Mouse (Mus musculus): ENCODE measurements at regions not wholly inside any gene's neighbourhood (a gene's known extent, or its start where the extent isn't known, plus 50 kb on each side); places are given as distances from the start of the nearest gene placed in this dataset.

- H3K27ac ChIP-seq, result no peak overlapping the region
- H3K4me1 ChIP-seq (replicated peaks; ENCODE audit: control insufficient read depth in 2 of 2, insufficient read depth in 2 of 2, low read length in 1 of 2), result no peaks in the 10 kb centered on the region
- no peaks in the 10 kb centered on the region for H3K9me3 ChIP-seq (ENCODE audit: control insufficient read depth, low read length)
- H3K9ac ChIP-seq (replicated peaks), result no peak overlapping the region
- ATAC-seq (ENCODE audit: insufficient read depth) (no peak), DNase-seq (ENCODE audit: low read depth in 3 of 3, low spot score in 3 of 3) (no peak)
- H3K27me3 ChIP-seq (ENCODE audit: control insufficient read depth, insufficient read depth, low read length), result no peaks in the 10 kb centered on the region
- no peak overlapping the region for H3K4me3 ChIP-seq (ENCODE audit: insufficient read depth in 1 of 2, low read depth in 2 of 2, low read length in 2 of 2)
- 32% methylated on average over 2 of the region's 2 CpGs for WGBS (ENCODE audit: insufficient replicate concordance)
- no peak overlapping the region for H3K4me2 ChIP-seq (ENCODE audit: low read depth)
- TF ChIP-seq EP300 (IDR thresholded peaks at IDR 0.05; ENCODE audit: low read depth), result no peak
- TF ChIP-seq CTCF (IDR thresholded peaks at IDR 0.05; ENCODE audit: low read depth), result no peak
- H3K36me3 ChIP-seq (replicated peaks; ENCODE audit: control insufficient read depth, insufficient read depth, low read depth), result no peaks in the 10 kb centered on the region
Measured at GRCm38 (mm10) chr17:59179018-59179417, 165.8 kb upstream of the Nudt12 start.

GRCm38 (mm10) chr17:59156345-59156744 is 143.2 kb upstream of the Nudt12 start:
- no peak overlapping the region for H3K4me3 ChIP-seq (ENCODE audit: insufficient read depth in 1 of 2, low read depth in 2 of 2, low read length in 2 of 2)
- no peak for ATAC-seq (ENCODE audit: insufficient read depth)
- no peaks in the 10 kb centered on the region for H3K9me3 ChIP-seq (ENCODE audit: control insufficient read depth, low read length)
- H3K4me2 ChIP-seq (ENCODE audit: low read depth), result no peak overlapping the region
- H3K9ac ChIP-seq (replicated peaks), result no peak overlapping the region
- WGBS (ENCODE audit: insufficient replicate concordance), result 54% methylated on average over 2 of the region's 2 CpGs
- TF ChIP-seq EP300 (IDR thresholded peaks at IDR 0.05; ENCODE audit: low read depth) (no peak), CTCF (IDR thresholded peaks at IDR 0.05; ENCODE audit: low read depth) (0 out of 2 replicates have a peak, but pooled peaks have one; percentile 4)
- no peak for DNase-seq (ENCODE audit: low read depth in 3 of 3, low spot score in 3 of 3)
- H3K27ac ChIP-seq, result no peak overlapping the region
- H3K27me3 ChIP-seq (ENCODE audit: control insufficient read depth, insufficient read depth, low read length), result no peaks in the 10 kb centered on the region
- H3K36me3 ChIP-seq (replicated peaks; ENCODE audit: control insufficient read depth, insufficient read depth, low read depth), result no peaks in the 10 kb centered on the region
- H3K4me1 ChIP-seq (replicated peaks; ENCODE audit: control insufficient read depth in 2 of 2, insufficient read depth in 2 of 2, low read length in 1 of 2), result no peaks in the 10 kb centered on the region

- H3K4me1 ChIP-seq (replicated peaks; ENCODE audit: control insufficient read depth in 2 of 2, insufficient read depth in 2 of 2, low read length in 1 of 2), result no peaks in the 10 kb centered on the region
- H3K27me3 ChIP-seq (ENCODE audit: control insufficient read depth, insufficient read depth, low read length), result no peaks in the 10 kb centered on the region
- 47% methylated on average over 1 of the region's 1 CpGs for WGBS (ENCODE audit: insufficient replicate concordance)
- H3K36me3 ChIP-seq (replicated peaks; ENCODE audit: control insufficient read depth, insufficient read depth, low read depth), result no peaks in the 10 kb centered on the region
- no peak overlapping the region for H3K9ac ChIP-seq (replicated peaks)
- ATAC-seq (ENCODE audit: insufficient read depth) (no peak), DNase-seq (ENCODE audit: low read depth in 3 of 3, low spot score in 3 of 3) (no peak)
- no peak overlapping the region for H3K27ac ChIP-seq
- H3K9me3 ChIP-seq (ENCODE audit: control insufficient read depth, low read length), result no peaks in the 10 kb centered on the region
- H3K4me2 ChIP-seq (ENCODE audit: low read depth), result no peak overlapping the region
- TF ChIP-seq CTCF (IDR thresholded peaks at IDR 0.05; ENCODE audit: low read depth), result no peak
- no peak for TF ChIP-seq EP300 (IDR thresholded peaks at IDR 0.05; ENCODE audit: low read depth)
- H3K4me3 ChIP-seq (ENCODE audit: insufficient read depth in 1 of 2, low read depth in 2 of 2, low read length in 2 of 2), result no peak overlapping the region
Measured at GRCm38 (mm10) chr17:59143760-59144157, 130.6 kb upstream of the Nudt12 start.

GRCm38 (mm10) chr17:59142995-59143759 is 130.0 kb upstream of the Nudt12 start:
- Histone ChIP-seq H3K27ac (no peak overlapping the region), H3K27me3 (ENCODE audit: control insufficient read depth, insufficient read depth, low read length) (no peaks in the 10 kb centered on the region), H3K36me3 (replicated peaks; ENCODE audit: control insufficient read depth, insufficient read depth, low read depth) (no peaks in the 10 kb centered on the region), H3K4me2 (ENCODE audit: low read depth) (no peak overlapping the region), H3K9ac (replicated peaks) (no peak overlapping the region), H3K4me1 (replicated peaks; ENCODE audit: control insufficient read depth in 2 of 2, insufficient read depth in 2 of 2, low read length in 1 of 2) (no peaks in the 10 kb centered on the region), H3K4me3 (ENCODE audit: insufficient read depth in 1 of 2, low read depth in 2 of 2, low read length in 2 of 2) (no peak overlapping the region), H3K9me3 (ENCODE audit: control insufficient read depth, low read length) (no peaks in the 10 kb centered on the region)
- ATAC-seq (ENCODE audit: insufficient read depth) (no peak), DNase-seq (ENCODE audit: low read depth in 3 of 3, low spot score in 3 of 3) (no peak)
- TF ChIP-seq CTCF (IDR thresholded peaks at IDR 0.05; ENCODE audit: low read depth) (no peak), EP300 (IDR thresholded peaks at IDR 0.05; ENCODE audit: low read depth) (no peak)
- 58% methylated on average over 10 of the region's 10 CpGs for WGBS (ENCODE audit: insufficient replicate concordance)

GRCm38 (mm10) chr17:59138791-59139190 is 125.6 kb upstream of the Nudt12 start:
- Histone ChIP-seq H3K4me1 (replicated peaks; ENCODE audit: control insufficient read depth in 2 of 2, insufficient read depth in 2 of 2, low read length in 1 of 2) (no peaks in the 10 kb centered on the region), H3K27me3 (ENCODE audit: control insufficient read depth, insufficient read depth, low read length) (no peaks in the 10 kb centered on the region), H3K9ac (replicated peaks) (no peak overlapping the region), H3K36me3 (replicated peaks; ENCODE audit: control insufficient read depth, insufficient read depth, low read depth) (no peaks in the 10 kb centered on the region), H3K4me3 (ENCODE audit: insufficient read depth in 1 of 2, low read depth in 2 of 2, low read length in 2 of 2) (no peak overlapping the region), H3K9me3 (ENCODE audit: control insufficient read depth, low read length) (no peaks in the 10 kb centered on the region), H3K27ac (no peak overlapping the region), H3K4me2 (ENCODE audit: low read depth) (no peak overlapping the region)
- 52% methylated on average over 2 of the region's 2 CpGs for WGBS (ENCODE audit: insufficient replicate concordance)
- no peak for TF ChIP-seq EP300 (IDR thresholded peaks at IDR 0.05; ENCODE audit: low read depth)
- no peak for TF ChIP-seq CTCF (IDR thresholded peaks at IDR 0.05; ENCODE audit: low read depth)
- DNase-seq (ENCODE audit: low read depth in 3 of 3, low spot score in 3 of 3) (no peak), ATAC-seq (ENCODE audit: insufficient read depth) (no peak)
